24 mouse cellular contexts compared by ENCODE assay signal in genomic region chr2:155012991-155013390, GRCm38 (mm10). TPM values are rescaled to one million over a fixed set of nuclear protein-coding genes. Genes with fewer than 3 reads are reported as not detected.
DNase-seq lines count a peak whose midpoint lies in the region; ATAC-seq and TF ChIP-seq lines count a peak whose summit lies in the region.
"Had no signal": no experiment of that assay in that cellular context is flagged by ENCODE, and none has a peak within 500 bp of the region (broad histone marks: within the 10 kb centered on the region; RNA-seq: fewer than 3 reads in every experiment).

No protein-coding gene starts in this region.

- H3K4me3 ChIP-seq in cerebellum, adult 2 months (replicated peaks; ENCODE audit: insufficient read depth, low read depth, low read length) = no peak overlapping the region
- no peak overlapping the region for H3K4me3 ChIP-seq in liver, embryonic 12.5 days
- H3K4me3 ChIP-seq: embryonic facial prominence, embryonic 12.5 days; forebrain, embryonic 12.5 days; heart, adult 2 months; heart, embryonic 15.5 days; hindbrain, embryonic 10.5 days; hindbrain, embryonic 15.5 days had no signal

- H3K9me3 ChIP-seq in liver, embryonic 12.5 days (replicated peaks) = no peaks in the 10 kb centered on the region
- H3K9me3 ChIP-seq: embryonic facial prominence, embryonic 12.5 days; forebrain, embryonic 12.5 days; heart, embryonic 15.5 days; hindbrain, embryonic 10.5 days; hindbrain, embryonic 15.5 days had no signal

- no peak for TF ChIP-seq POLR2A in cerebellum, adult 2 months (IDR thresholded peaks at IDR 0.05; ENCODE audit: borderline replicate concordance, insufficient read depth, low read length)

- H3K4me2 ChIP-seq in liver, embryonic 12.5 days = no peak overlapping the region
- H3K4me2 ChIP-seq: embryonic facial prominence, embryonic 12.5 days; forebrain, embryonic 12.5 days; heart, embryonic 11.5 days; heart, embryonic 15.5 days; hindbrain, embryonic 15.5 days had no signal

- no peak overlapping the region for H3K27ac ChIP-seq in cerebellum, adult 2 months (ENCODE audit: insufficient read depth, low read length)
- no peak overlapping the region for H3K27ac ChIP-seq in liver, embryonic 12.5 days
- H3K27ac ChIP-seq: embryonic facial prominence, embryonic 12.5 days; forebrain, embryonic 12.5 days; heart, adult 2 months; heart, embryonic 15.5 days; hindbrain, embryonic 10.5 days; hindbrain, embryonic 15.5 days had no signal

- H3K9ac ChIP-seq in liver, embryonic 12.5 days = no peak overlapping the region
- H3K9ac ChIP-seq: embryonic facial prominence, embryonic 12.5 days; forebrain, embryonic 12.5 days; heart, embryonic 15.5 days; hindbrain, embryonic 15.5 days had no signal

- TF ChIP-seq CTCF in cerebellum, adult 2 months (IDR thresholded peaks at IDR 0.05; ENCODE audit: borderline replicate concordance, insufficient read depth, low read depth, low read length) = no peak

- peak; percentile 18 to 41 for DNase-seq in cerebellum, postnatal 14 days
- DNase-seq in cerebellum, adult 2 months = no peak
- peak; percentile 30 to 60 for DNase-seq in layer of hippocampus, adult 18-20 months (ENCODE audit: low spot score in 2 of 2)
- no peak for DNase-seq in layer of hippocampus, adult 9-10 months (ENCODE audit: low spot score)
- DNase-seq in layer of hippocampus, adult 9-11 months = peak; percentile 23
- DNase-seq in thymus, postnatal 0 days (ENCODE audit: low spot score) = no peak
- DNase-seq: adrenal gland, postnatal 25 days; cerebellum, adult 18-20 months; cerebellum, postnatal 25 days; gastrocnemius, postnatal 10 days; heart, adult 2 months; heart, postnatal 14 days had no signal

- WGBS in cerebellum, adult 2 months = 66% methylated on average over 6 of the region's 6 CpGs
- 72% methylated on average over 6 of the region's 6 CpGs for WGBS in liver, embryonic 12.5 days (ENCODE audit: insufficient replicate concordance)

- H3K4me1 ChIP-seq in cerebellum, adult 2 months (ENCODE audit: control insufficient read depth, insufficient read depth, low read length) = no peaks in the 10 kb centered on the region
- H3K4me1 ChIP-seq in liver, embryonic 12.5 days = 0 out of 2 replicates have a peak, but pooled peaks cover 3% of the 10 kb centered on the region
- H3K4me1 ChIP-seq: forebrain, embryonic 12.5 days; heart, embryonic 15.5 days; hindbrain, embryonic 10.5 days; hindbrain, embryonic 15.5 days had no signal

- ATAC-seq in liver, embryonic 12.5 days = no peak
- ATAC-seq: activated CD4-positive, CD25-positive, alpha-beta regulatory T cell, adult 4 months; forebrain, embryonic 16.5 days; inflammation-experienced regulatory T-cells, adult 6 months; Patski had no signal

- H3K36me3 ChIP-seq in liver, embryonic 12.5 days = no peaks in the 10 kb centered on the region
- H3K36me3 ChIP-seq: embryonic facial prominence, embryonic 12.5 days; forebrain, embryonic 12.5 days; heart, embryonic 15.5 days; hindbrain, embryonic 10.5 days; hindbrain, embryonic 15.5 days had no signal

- no peaks in the 10 kb centered on the region for H3K27me3 ChIP-seq in cerebellum, adult 2 months (ENCODE audit: control insufficient read depth, insufficient read depth, low read length)
- H3K27me3 ChIP-seq in liver, embryonic 12.5 days (replicated peaks) = peaks cover 18% of the 10 kb centered on the region; the same call in 1 of the 2 replicates
- H3K27me3 ChIP-seq: embryonic facial prominence, embryonic 12.5 days; hindbrain, embryonic 15.5 days had no signal

RNA-seq across cellular contexts. Expression of gene Gm14226, which starts 5.1 kb away (rescaled TPM):
- 0.03 TPM in 1 of 2 replicates, not detected in the other for polyA plus RNA-seq in cerebellum, adult 2 months (2012; rRNA removed)
- total RNA-seq in layer of hippocampus, adult 18-20 months (2021) = under 1 TPM; 0.13 to 0.15 TPM
- polyA plus RNA-seq in thymus, postnatal 0 days (2015; fragmentation: Nextera tagmentation; extraction: Ambion mirVana) = 0.05 TPM in 2 replicates
- 0.53 and 0.62 TPM in 2 replicates for polyA plus RNA-seq in liver, embryonic 12.5 days (2016; fragmentation: Nextera tagmentation; extraction: Ambion mirVana)
- total RNA-seq: gastrocnemius, postnatal 10 days had no signal
- polyA plus RNA-seq: C2C12 had no signal

Comparison
In these comparisons a context has a peak if more than half of its experiments do, and no peak if none do; other contexts are left out.
1. DNase-seq: peak in cerebellum, postnatal 14 days (2 of 2), layer of hippocampus, adult 18-20 months (2 of 2) and layer of hippocampus, adult 9-11 months (single experiment); none in cerebellum, adult 2 months (0 of 2), layer of hippocampus, adult 9-10 months (single experiment) and thymus, postnatal 0 days (single experiment).